Mouse (Mus musculus): ENCODE measurements around the gene Tfap4. TPM values are rescaled to one million over a fixed set of nuclear protein-coding genes. Genes with fewer than 3 reads are reported as not detected.
A peak's percentile ranks its signal among the peaks of the same experiment; 100 is the strongest.

Tfap4 gene
- polyA plus RNA-seq, 1 experiment from 2014 or later: 6.4 TPM

DNA sequence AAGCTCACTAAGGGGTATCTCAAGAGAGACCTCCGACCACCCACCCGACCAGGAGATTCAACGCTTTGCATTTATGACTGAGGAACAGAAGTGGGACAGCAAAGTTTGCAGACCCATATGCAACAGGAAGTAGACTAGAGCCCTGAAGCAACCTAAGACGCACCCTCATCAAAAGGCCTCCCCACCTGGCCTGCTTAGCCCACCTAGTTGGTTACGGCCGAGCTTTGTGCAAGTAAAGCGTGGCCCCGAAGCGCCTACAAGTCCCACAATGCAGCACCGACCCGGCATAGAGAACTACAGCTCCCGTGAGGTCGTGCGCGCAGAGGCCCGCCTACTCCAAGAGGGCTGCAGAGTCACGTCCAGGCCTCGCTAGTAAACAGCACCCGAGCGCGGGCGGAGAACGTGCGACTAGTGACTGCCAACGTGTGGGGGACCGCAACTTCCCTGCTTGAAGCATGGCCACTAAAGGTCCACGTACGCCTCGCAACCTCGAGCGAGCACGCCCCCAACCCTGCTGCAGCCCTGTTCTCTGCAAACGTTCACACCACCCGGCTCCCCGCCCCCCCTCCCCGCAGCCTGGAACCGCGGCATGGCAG is 1.2 kb downstream of the Tfap4 start:
- ATAC-seq (peak; percentile 90), DNase-seq (ENCODE audit: low spot score) (peak; percentile 96)
- Histone ChIP-seq H3K36me3 (ENCODE audit: insufficient read depth, low read length) (no peaks in the 10 kb centered on the region), H3K9me3 (ENCODE audit: low read length) (no peaks in the 10 kb centered on the region), H3K9ac (replicated peaks; ENCODE audit: low read depth) (peak overlapping the region; percentile 39), H3K4me2 (replicated peaks; ENCODE audit: low read depth, low read length) (peak overlapping the region; percentile 99), H3K4me3 (ENCODE audit: low read depth, low read length) (peak overlapping the region; percentile 71), H3K4me1 (ENCODE audit: insufficient read depth, low read depth, low read length) (peaks cover 8% of the 10 kb centered on the region; the same call in 1 of the 2 replicates), H3K27ac (ENCODE audit: low read length) (peak overlapping the region; percentile 93), H3K27me3 (replicated peaks; ENCODE audit: insufficient read depth, low read length) (no peaks in the 10 kb centered on the region)
- WGBS: under 1% methylated on average over 38 of the region's 38 CpGs
- TF ChIP-seq CTCF (IDR thresholded peaks at IDR 0.05) (no peak), EP300 (IDR thresholded peaks at IDR 0.05) (no peak)

DNA sequence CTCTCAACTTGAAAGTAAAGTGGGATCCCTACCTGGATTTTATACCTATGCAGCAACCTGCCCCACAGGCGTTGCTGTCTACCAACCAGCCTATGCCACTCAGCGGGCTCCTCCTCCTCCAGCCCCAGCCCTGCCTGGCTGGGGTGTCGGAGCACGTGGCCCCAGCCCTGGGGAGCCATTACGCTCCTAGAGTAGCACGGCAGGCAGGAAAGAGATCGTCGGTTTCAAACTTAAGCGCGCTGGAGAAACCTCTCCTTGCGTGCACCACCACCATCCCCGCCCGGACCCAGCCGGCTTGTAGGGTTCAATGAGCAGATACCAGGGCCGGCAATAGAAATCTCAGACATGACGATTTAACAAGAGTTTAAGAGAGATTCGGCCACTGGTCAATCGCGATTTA is 1.7 kb downstream of the Tfap4 start:
- ATAC-seq: peak; percentile 71
- Histone ChIP-seq H3K9me3 (ENCODE audit: low read length) (no peaks in the 10 kb centered on the region), H3K9ac (replicated peaks; ENCODE audit: low read depth) (peak overlapping the region; percentile 39), H3K4me3 (ENCODE audit: low read depth, low read length) (peak overlapping the region; percentile 71), H3K27me3 (replicated peaks; ENCODE audit: insufficient read depth, low read length) (no peaks in the 10 kb centered on the region), H3K36me3 (ENCODE audit: insufficient read depth, low read length) (no peaks in the 10 kb centered on the region), H3K4me1 (ENCODE audit: insufficient read depth, low read depth, low read length) (peaks cover 8% of the 10 kb centered on the region; the same call in 1 of the 2 replicates), H3K27ac (ENCODE audit: low read length) (peak overlapping the region; percentile 93), H3K4me2 (replicated peaks; ENCODE audit: low read depth, low read length) (peak overlapping the region; percentile 99)
- 1% methylated on average over 19 of the region's 19 CpGs for WGBS
- TF ChIP-seq CTCF (IDR thresholded peaks at IDR 0.05): no peak
- no peak for TF ChIP-seq EP300 (IDR thresholded peaks at IDR 0.05)
- DNase-seq (ENCODE audit: low spot score): peak; percentile 79

DNA sequence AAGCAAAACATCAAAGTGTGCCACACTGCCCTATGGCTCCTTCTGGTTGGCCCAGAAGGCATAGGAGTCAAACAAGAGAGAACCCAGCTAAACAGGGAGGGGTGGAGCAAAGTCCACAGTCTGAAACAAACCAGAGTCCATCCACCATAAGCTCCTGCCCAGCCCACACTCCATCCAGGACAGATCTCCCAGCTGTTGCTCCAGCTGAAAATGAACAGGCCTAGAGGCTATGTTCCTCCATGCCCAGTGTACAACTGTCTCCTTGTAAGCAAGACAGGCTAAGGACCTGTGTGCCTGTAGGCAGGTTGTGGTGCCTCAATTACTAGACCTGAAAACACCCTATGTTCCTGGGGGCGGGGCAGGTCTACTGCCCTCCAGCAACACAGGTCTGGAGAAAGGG is 2.6 kb downstream of the Tfap4 start:
- no peaks in the 10 kb centered on the region for H3K9me3 ChIP-seq (ENCODE audit: low read length)
- H3K4me3 ChIP-seq (ENCODE audit: low read depth, low read length): no peak overlapping the region
- peaks cover 8% of the 10 kb centered on the region; the same call in 1 of the 2 replicates for H3K4me1 ChIP-seq (ENCODE audit: insufficient read depth, low read depth, low read length)
- 0 out of 2 replicates have a peak overlapping the region, but pooled peaks have one; percentile 93 for H3K27ac ChIP-seq (ENCODE audit: low read length)
- no peak overlapping the region for H3K9ac ChIP-seq (replicated peaks; ENCODE audit: low read depth)
- H3K36me3 ChIP-seq (ENCODE audit: insufficient read depth, low read length): no peaks in the 10 kb centered on the region
- TF ChIP-seq CTCF (IDR thresholded peaks at IDR 0.05): no peak
- TF ChIP-seq EP300 (IDR thresholded peaks at IDR 0.05): no peak
- ATAC-seq (no peak), DNase-seq (ENCODE audit: low spot score) (no peak)
- H3K27me3 ChIP-seq (replicated peaks; ENCODE audit: insufficient read depth, low read length): no peaks in the 10 kb centered on the region
- no peak overlapping the region for H3K4me2 ChIP-seq (replicated peaks; ENCODE audit: low read depth, low read length)
- WGBS: 75% methylated on average over 1 of the region's 1 CpGs

DNA sequence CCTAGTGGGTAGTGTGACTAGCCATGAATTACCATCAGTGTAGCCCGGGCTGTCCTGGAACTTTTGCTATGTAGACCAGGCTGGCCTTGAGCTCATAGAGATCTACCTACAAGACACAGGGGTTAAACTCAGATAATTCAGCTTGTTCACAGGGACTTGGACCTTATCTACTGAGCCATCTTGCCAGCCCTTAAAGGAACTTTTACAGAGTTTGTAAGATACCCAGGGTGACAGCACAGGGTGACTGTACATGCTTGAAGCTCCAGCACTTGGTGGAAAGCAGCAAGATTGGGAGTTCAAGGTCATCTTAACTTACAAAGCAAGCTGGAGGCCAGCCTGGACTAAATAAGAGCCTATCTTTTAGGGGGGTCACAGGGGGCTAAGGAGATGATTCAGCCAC is 4.1 kb downstream of the Tfap4 start:
- ATAC-seq (no peak), DNase-seq (ENCODE audit: low spot score) (no peak)
- Histone ChIP-seq H3K4me1 (ENCODE audit: insufficient read depth, low read depth, low read length) (peaks cover 8% of the 10 kb centered on the region; the same call in 1 of the 2 replicates), H3K36me3 (ENCODE audit: insufficient read depth, low read length) (no peaks in the 10 kb centered on the region), H3K4me3 (ENCODE audit: low read depth, low read length) (no peak overlapping the region), H3K9me3 (ENCODE audit: low read length) (no peaks in the 10 kb centered on the region), H3K9ac (replicated peaks; ENCODE audit: low read depth) (no peak overlapping the region), H3K27me3 (replicated peaks; ENCODE audit: insufficient read depth, low read length) (no peaks in the 10 kb centered on the region), H3K27ac (ENCODE audit: low read length) (no peak overlapping the region), H3K4me2 (replicated peaks; ENCODE audit: low read depth, low read length) (no peak overlapping the region)
- TF ChIP-seq EP300 (IDR thresholded peaks at IDR 0.05): no peak
- no peak for TF ChIP-seq CTCF (IDR thresholded peaks at IDR 0.05)
- 100% methylated on average over 1 of the region's 1 CpGs for WGBS

DNA sequence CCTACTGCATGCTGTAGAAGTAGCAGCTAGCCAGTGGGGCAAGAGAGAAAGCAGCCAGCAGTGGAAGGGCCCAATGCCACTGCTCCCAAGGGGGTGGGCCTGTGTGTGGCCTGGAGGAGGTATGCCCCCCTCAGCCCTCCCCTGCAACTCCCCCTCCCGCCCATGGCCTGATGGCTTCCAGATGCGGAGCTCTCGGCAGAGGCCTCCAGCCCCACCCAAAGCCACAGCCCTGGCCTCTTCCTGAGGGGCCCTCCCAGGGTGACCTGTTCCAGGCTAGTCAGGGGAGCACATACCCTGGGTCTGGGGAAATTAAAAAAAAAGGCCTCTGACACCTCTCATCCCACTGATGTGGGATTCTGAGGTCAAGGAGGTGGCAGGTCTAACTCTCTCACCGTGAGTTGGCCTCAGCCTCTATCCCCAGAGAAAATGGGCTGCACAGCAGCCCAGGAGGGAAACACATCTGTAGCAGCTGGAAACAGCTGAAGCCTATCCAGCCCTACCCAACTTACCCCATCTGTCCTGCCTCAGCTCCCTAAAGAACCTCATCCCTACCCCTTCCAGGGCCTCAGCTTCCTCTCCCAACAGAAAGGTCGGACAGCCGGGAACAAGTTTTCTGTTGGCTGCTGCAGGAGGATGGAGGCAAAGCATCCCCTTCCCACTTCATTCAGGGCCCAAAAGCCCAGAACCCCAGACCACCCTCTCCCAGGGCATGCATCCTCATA is 6.7 kb downstream of the Tfap4 start:
- no peaks in the 10 kb centered on the region for H3K9me3 ChIP-seq (ENCODE audit: low read length)
- no peak overlapping the region for H3K4me3 ChIP-seq (ENCODE audit: low read depth, low read length)
- H3K27ac ChIP-seq (ENCODE audit: low read length): no peak overlapping the region
- peaks cover 6% of the 10 kb centered on the region; the same call in 1 of the 2 replicates for H3K4me1 ChIP-seq (ENCODE audit: insufficient read depth, low read depth, low read length)
- 51% methylated on average over 4 of the region's 6 CpGs for WGBS
- H3K27me3 ChIP-seq (replicated peaks; ENCODE audit: insufficient read depth, low read length): no peaks in the 10 kb centered on the region
- no peak overlapping the region for H3K4me2 ChIP-seq (replicated peaks; ENCODE audit: low read depth, low read length)
- DNase-seq (ENCODE audit: low spot score): no peak
- H3K9ac ChIP-seq (replicated peaks; ENCODE audit: low read depth): no peak overlapping the region
- TF ChIP-seq CTCF (IDR thresholded peaks at IDR 0.05) (no peak), EP300 (IDR thresholded peaks at IDR 0.05) (no peak)
- H3K36me3 ChIP-seq (ENCODE audit: insufficient read depth, low read length): no peaks in the 10 kb centered on the region
- ATAC-seq: peak; percentile 43

DNA sequence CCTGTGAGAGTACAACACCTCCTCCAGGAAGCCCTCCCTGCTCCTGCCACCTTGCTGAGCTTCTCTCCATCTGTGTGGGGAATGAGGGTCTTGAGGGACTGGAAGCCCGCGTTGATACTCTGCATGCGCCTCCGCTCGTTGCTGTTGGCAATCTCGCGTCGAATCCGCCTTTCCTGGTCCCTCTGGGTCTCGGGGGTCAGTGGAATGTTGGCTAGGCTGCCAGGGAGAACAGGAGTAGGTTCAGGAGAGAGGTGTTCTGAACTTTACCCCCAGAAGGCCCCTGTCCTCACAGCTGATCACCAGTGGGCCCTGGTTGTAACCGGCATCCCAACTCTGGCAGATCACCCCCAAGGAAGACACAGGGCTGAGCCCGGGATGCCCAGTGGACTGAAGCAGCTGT is 7.8 kb downstream of the Tfap4 start:
- WGBS: 92% methylated on average over 12 of the region's 12 CpGs
- Histone ChIP-seq H3K9ac (replicated peaks; ENCODE audit: low read depth) (no peak overlapping the region), H3K4me3 (ENCODE audit: low read depth, low read length) (no peak overlapping the region), H3K4me1 (ENCODE audit: insufficient read depth, low read depth, low read length) (no peaks in the 10 kb centered on the region), H3K27ac (ENCODE audit: low read length) (no peak overlapping the region), H3K9me3 (ENCODE audit: low read length) (no peaks in the 10 kb centered on the region), H3K4me2 (replicated peaks; ENCODE audit: low read depth, low read length) (no peak overlapping the region), H3K36me3 (ENCODE audit: insufficient read depth, low read length) (no peaks in the 10 kb centered on the region), H3K27me3 (replicated peaks; ENCODE audit: insufficient read depth, low read length) (no peaks in the 10 kb centered on the region)
- DNase-seq (ENCODE audit: low spot score) (peak; percentile 4), ATAC-seq (no peak)
- TF ChIP-seq EP300 (IDR thresholded peaks at IDR 0.05): no peak
- TF ChIP-seq CTCF (IDR thresholded peaks at IDR 0.05): no peak
